Mouse (Mus musculus) spleen, adult 18-20 months (tissue): Measurements from ENCODE around the gene Zc3h18.

Experiments used
- DNase-seq, 2 experiments: peaks; one replicate each; pipeline ENCODE4 v3.0.0; 2022; ENCODE audit warnings: mixed read lengths in 2 of 2

Gene Zc3h18

DNA sequence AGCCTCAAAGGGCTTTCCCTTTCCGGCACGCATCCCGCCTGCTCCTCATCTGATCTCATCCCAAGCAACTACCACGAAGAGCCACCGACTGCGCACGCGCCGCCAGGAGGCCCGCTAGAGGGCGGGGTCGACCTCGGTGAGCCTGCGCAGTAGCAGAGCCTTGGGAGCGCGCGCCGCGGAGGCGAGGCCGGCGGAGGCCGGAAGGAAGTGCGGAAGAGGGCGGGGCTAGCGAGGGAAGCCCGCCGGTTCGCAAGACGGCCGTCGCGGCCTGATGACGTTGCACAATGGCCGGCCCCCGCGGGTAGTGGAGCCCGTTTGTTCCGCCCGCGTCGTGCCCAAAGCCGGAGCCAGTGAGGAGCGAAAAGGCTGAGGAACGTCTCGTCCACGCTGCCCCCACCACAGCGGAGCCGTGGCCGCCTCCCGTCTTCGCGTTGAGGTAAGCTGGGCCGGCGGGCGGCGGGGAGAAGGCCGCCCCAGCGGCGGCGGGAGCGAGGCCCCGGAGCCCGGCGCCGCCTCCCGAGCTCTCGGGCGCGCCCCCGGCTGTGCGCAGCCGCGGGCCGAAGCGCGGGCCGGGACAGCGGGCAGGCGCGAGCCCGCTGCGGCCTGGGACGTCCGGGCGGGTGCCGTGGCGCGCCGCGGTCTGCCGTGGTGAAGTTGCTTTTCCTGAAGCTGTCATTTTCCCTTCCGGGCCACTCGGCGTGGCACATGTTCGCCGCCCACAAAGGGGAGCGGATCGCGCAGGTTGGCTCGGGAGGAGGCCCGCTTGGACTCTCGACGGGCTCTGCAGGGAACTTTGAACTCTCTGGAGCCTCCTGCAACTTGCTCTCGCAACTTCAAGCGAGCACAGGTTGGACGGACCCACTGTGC, at the start of gene Zc3h18:
Zc3h18 (plus strand) TSS at position 245 of the 867 bp plus-strand sequence.
- peak; percentile 99 for DNase-seq

DNA sequence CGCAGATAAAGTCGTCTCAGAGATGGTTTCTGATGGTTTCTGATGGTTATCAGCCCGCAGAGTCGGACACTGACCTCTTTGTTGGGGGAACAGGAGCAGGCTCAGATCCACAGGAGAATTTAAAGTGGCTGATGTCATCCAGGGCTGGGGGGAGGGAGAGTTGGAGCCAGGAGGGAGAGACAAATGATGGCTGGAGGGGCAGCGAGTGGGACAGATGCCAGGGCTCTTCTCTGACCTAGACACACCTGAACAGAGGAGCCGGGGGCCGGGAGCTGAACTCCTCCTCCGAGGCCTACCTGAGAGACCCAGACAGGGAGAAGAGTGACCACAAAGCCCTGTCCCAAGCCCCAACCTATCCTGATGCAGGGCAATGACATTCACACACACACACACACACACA, 47.3 kb upstream of the Zc3h18 start:
- no peak for DNase-seq

- no peak for DNase-seq
Observed at GRCm38 (mm10) chr8:122329553-122330239, 46.7 kb upstream of the Zc3h18 start.

- no peak for DNase-seq
Observed at GRCm38 (mm10) chr8:122330446-122331133, 45.8 kb upstream of the Zc3h18 start.

GRCm38 (mm10) chr8:122331134-122331523, 45.3 kb upstream of the Zc3h18 start:
- no peak for DNase-seq

DNA sequence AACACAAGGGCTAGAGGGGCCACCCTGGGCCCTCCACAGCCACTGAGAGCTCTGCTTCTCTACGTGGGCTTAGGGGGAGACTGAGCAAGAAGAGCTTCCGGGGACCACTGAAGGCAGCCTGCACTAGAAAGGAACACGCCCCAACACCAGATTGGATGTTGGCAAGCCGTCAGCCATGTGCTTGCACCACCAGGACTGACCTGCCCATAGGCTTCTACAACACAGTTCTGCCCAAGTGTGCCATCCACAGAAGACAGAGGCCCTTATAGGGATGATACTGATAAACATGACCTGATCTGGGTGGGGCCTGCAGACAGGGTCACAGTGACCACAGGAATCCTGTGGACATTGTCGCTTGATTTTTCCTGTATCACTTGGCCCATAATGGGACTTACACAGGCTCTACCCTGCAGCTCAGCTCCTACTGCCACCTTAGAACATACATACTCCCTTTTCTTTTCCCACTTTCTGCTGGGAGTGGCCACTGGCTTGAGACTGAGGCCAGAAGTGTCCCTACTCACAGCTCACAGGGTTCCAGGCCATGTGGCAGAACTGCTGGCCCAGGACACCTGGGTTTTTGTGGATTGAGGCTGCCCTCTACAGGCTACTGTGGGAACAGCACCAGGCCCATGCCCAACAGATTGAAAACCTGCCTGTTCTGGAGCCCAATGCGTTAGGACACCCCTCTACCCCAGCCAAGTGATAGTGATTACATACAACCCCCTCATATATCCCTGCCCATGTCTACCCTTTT, 43.5 kb upstream of the Zc3h18 start:
- peak; percentile 69 to 87 for DNase-seq

DNA sequence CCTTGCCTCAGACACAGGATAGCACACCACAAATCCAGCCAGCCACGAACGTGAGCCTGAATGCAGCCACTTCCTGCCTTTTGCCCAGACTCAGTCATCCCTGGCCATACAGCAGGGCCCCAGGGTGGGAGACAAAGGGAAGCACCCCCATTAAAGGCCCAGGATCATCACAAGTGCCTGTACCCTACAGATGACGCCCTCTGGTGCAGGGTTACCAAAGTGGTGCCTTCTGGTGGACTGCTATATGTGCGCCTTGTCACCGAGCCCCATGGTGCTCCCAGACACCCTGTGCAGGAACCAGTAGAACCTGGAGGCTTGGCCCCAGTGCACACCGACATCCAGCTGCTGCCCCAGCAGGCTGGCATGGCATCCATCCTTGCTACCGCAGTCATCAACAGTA, 42.9 kb upstream of the Zc3h18 start:
- DNase-seq, result no peak

GRCm38 (mm10) chr8:122334791-122335490, 41.5 kb upstream of the Zc3h18 start:
- no peak for DNase-seq

- DNase-seq, result no peak
Observed at GRCm38 (mm10) chr8:122335638-122336250, 40.7 kb upstream of the Zc3h18 start.

GRCm38 (mm10) chr8:122336251-122336910, 40.0 kb upstream of the Zc3h18 start:
- DNase-seq, result no peak

GRCm38 (mm10) chr8:122338852-122339251, 37.6 kb upstream of the Zc3h18 start:
- DNase-seq, result no peak

DNA sequence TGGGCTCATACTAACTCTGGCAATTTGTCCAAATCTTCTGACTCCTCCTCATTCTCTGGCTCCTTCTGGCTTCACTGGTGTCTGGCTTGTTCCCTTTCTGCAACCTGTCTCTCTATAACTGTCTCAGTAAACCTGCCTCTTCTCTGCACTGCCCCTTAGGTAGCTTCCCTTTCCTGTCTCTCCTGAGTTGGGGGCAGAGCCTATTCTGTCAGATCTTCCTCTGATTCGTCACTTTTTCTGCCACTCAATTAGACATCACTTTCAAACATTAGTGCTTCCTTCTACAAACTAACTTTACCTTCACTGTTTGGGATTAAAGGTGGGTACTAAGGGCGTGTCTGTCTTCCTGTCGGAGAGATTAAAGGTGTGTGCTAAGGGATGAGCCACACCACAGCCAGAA, 35.6 kb upstream of the Zc3h18 start:
- DNase-seq, result no peak

- DNase-seq, result no peak
Observed at GRCm38 (mm10) chr8:122341790-122342189, 34.6 kb upstream of the Zc3h18 start.

- no peak for DNase-seq
Observed at GRCm38 (mm10) chr8:122342362-122342761, 34.0 kb upstream of the Zc3h18 start.

GRCm38 (mm10) chr8:122342806-122343209, 33.6 kb upstream of the Zc3h18 start:
- DNase-seq, result no peak

DNA sequence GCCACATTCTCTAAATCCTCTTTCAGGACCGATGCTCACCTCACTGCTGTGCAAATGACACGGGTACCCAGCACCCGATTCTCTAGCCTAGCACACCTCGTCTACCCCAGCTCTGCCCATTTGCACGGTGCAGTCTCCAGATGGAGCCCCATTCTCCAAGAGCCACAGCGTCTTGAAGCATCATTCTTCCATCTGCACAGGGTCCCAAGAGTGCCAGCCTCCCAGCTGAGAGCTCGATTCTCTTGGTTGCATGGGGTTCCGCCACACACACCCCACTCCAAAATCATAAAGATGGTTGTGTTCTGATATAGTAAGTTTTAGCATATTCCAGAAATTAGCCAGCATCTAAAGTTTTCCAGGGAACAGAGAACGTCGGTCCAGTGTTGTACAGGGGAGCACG, 33.1 kb upstream of the Zc3h18 start:
- DNase-seq, result no peak

- peak in 1 of 2 experiments; percentile 35 for DNase-seq
Observed at GRCm38 (mm10) chr8:122343758-122344157, 32.7 kb upstream of the Zc3h18 start.

- DNase-seq, result no peak
Observed at GRCm38 (mm10) chr8:122344219-122344618, 32.2 kb upstream of the Zc3h18 start.

GRCm38 (mm10) chr8:122345181-122346095, 31.0 kb upstream of the Zc3h18 start:
- DNase-seq, result no peak
